Mouse (Mus musculus) lung, postnatal 14 days (tissue): ENCODE measurements around the gene Smim27.
"Not testable (repeated sequence)": the region's sequence is repeated elsewhere in the genome, so short reads cannot be mapped to it uniquely, and the experiment has no call there.

ENCODE experiments used
- DNase-seq: peaks from one replicate; pipeline ENCODE4 v3.0.0; 2021

Smim27 gene

DNA sequence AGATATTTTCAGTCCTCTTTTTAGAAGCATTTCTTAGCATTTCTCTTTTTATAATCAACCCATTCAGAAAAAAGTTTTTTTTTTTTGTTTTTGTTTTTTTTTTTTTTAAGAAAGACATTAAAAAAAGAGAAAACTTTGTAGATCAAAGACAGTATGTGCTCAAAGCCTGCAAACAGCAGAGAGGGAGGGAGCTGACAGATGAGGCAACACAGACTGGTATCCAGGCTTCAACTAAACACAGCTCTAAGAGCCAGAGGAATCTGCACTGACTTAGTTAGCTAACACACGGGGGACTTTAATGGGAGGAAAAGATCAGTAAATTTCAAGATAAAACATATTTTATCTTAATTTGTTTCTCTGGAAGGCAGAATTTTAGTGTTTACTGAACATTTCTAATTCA, 5.1 kb upstream of the Smim27 start:
- DNase-seq = peak; percentile 26

DNA sequence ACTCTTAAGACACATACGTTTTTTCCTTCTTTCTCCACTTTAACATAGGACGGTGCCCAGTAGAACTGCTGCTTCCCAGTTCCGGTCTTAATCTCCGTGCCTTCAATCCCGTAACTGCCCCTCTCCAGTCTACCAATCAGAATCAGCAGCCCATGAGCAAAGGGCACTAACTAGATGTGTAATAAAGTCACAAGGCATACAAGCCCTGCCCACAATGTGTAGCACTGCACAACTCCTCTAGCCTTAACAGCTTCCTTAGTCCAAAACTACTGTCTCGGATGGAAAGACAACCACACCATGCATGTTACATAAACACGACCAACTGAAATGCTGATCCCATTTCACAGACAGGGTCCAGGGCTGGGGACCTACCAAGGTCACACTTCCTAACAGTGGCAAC, 1.7 kb upstream of the Smim27 start:
- peak; percentile 5 for DNase-seq

DNA sequence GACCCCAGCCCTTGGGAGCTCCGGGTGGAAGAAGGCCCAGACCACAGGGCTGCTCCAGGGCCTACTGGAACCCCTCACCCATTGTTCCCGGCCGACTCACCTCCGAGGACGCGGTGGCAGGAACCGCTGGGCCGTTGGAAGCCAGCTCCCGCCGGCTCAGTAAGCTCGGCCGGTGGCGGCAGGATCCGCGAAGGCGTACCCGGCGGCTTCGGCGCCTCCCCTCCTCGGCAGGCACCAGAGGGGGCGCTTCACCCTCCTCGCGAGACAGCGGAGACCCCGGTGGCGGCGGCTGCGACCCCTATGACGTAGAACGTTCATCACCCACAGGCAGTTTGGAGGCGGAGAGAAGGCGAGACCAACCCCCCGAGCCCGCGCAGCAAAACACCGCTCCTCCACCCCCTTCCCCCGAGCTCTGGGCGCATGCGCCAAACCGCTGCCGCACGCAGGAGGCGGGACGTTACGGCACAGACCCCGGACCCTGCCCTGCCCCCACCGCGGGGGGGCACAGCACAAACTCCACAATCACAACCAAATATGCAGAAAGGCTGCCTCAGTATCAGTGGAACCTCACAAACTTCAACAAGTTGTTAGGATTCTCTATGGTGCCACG, 1.1 kb upstream of the Smim27 start:
- DNase-seq = peak; percentile 92

DNA sequence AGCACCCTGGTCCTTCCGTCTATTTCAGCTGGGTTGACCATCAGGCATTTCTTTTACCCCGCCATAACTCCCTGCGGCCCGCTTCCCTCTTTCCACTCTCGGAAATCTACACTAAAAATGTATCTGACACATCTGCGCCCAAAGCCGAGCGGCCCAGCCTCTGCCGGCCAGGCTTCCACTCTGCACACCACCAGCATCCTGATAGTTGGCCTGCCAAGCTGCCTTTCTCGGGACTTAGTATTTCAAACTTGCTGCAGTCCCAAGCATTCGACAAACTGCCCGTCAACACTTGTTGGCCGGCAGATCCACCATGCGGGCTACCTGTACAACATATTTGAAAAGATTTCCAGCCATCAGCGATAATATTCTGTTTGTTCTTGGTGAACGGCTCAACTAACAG, 544 bp upstream of the Smim27 start:
- DNase-seq = no peak

DNA sequence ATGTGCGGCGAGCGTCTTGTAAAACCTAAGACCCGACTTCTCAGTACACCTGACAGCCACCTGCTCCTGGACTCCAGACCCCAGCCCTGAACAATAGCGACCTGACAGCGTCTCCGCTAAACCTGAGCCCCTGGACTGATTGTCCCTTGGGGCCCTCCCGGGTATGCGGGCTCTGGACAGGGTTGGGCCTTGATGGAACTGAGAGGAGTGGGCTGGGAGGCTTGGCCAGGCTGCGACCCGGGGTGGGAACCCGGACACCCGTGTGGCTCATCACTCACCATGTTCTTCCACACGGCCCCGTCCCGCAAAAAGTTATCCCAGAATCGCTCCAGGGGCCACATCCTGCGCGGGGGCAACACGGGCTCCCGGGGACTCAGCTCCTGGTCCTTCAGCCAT, 9.5 kb downstream of the Smim27 start:
- DNase-seq = no peak

GRCm38 (mm10) chr4:40279276-40279900, 10.0 kb downstream of the Smim27 start, which contains the start of gene Ndufb6:
Gene Ndufb6 (minus strand): TSS chr4:40279421.
- DNase-seq = peak; percentile 98

- peak; percentile 85 for DNase-seq
Observed at GRCm38 (mm10) chr4:40285582-40285981, 16.2 kb downstream of the Smim27 start.

- DNase-seq = no peak
Observed at GRCm38 (mm10) chr4:40287415-40287814, 18.0 kb downstream of the Smim27 start.

GRCm38 (mm10) chr4:40289046-40289445, 19.7 kb downstream of the Smim27 start:
- no peak for DNase-seq

- not testable (repeated sequence) for DNase-seq
Observed at GRCm38 (mm10) chr4:40291511-40291910, 22.1 kb downstream of the Smim27 start.

GRCm38 (mm10) chr4:40299169-40299568, 29.8 kb downstream of the Smim27 start:
- DNase-seq = no peak

GRCm38 (mm10) chr4:40301076-40301789, 31.9 kb downstream of the Smim27 start:
- DNase-seq = peak; percentile 76

DNA sequence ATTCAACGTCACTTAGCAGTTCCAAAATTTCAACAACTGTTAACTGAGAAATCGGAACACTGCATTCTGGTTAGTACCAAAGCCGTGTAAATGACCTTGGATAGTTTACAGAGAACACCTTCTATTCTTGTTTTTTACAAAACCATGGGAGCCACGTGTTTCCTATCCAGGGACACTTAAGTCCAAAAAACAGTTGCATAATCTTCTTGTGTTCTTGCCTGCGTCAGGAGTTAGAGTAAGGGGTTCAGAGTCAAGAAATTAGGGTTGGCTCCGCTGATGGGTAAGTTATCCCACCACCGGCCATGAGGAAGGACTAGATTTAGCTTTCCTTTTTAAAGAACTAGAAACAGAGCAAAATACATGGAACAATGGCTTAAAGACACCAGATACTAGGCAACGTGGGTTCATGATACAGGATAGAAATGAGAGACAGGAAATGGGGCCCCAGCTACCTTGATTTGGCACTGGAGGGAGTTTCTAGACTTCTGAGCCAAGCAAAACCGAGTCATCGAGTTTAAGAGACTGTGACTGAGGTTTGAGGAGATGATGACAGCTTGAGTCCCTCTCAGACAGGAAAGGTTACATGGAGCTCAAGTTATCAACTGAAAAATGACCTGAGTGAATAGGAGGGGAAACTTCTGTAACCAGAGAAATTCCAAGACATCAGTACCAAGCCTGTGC, 33.2 kb downstream of the Smim27 start:
- DNase-seq = no peak

DNA sequence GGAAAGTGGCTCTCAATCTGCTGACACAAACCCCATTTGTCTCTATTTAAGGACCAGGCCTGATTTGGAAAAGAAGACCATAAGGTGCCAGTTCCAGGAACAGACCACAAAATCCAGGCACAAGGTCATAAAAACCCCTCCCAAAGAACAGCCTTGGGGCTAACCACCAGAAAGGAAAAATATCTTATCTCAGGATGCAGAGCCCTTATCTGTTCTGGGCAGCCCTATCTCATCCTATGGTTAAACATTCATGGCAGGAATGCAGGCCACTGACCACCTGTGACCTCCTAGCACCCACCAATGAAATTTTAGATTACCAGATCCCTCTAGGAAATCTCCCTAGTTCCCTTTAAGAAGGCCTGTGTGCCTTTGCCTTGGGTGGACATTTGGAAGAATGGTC, 40.3 kb downstream of the Smim27 start:
- DNase-seq = no peak

GRCm38 (mm10) chr4:40310796-40311383, 41.5 kb downstream of the Smim27 start:
- no peak for DNase-seq

- no peak for DNase-seq
Observed at GRCm38 (mm10) chr4:40312213-40312612, 42.8 kb downstream of the Smim27 start.

GRCm38 (mm10) chr4:40313026-40313425, 43.6 kb downstream of the Smim27 start:
- DNase-seq = no peak

DNA sequence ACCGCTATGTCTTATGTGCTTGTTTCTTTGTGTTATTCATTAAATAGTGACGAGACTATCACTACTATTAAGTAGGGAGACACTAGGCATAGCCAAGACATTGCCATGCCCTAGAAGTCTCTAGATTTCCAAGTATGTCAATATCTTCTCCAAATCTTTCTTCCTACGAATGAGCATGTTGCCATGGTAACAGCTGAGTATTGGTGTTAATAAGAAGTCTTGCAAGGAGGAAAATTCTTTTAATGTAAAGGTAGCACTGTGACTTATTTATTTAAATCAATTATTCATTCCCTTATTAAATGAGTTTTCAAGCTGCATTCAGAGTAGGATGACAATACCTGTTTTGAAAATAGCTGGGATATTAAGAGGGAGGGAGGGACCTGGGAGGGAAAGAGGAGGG, 48.0 kb downstream of the Smim27 start:
- no peak for DNase-seq
